In the genomic region with DNA sequence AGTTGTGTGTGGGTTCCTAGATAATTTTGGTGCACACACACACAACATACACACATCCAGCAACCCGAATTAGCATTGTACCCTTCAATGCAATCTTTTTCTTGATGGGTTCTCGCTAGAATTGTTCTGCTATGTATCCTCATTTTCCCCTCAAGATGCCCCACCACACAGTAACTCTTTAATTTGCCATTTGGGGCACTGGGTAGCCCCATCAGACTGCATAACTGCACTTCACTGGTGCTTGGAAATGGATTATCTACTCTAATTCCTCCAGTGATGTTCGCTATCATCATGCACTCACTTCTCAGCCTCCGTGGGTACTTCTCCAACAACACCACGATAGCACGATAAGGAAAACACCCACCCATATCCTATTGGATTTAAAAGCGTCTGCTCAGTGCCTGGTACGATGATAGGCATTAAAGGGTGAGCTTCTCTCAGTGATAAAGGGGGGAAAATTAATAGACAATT, we compare ENCODE assay signal across 9 mouse cellular contexts. TPM values are rescaled to one million over a fixed set of nuclear protein-coding genes. Genes with fewer than 3 reads are reported as not detected.
DNase-seq lines count a peak whose midpoint lies in the region; ATAC-seq and TF ChIP-seq lines count a peak whose summit lies in the region.
"Had no signal": no experiment of that assay in that cellular context is flagged by ENCODE, and none has a peak within 500 bp of the region (broad histone marks: within the 10 kb centered on the region; RNA-seq: fewer than 3 reads in every experiment).

No protein-coding gene starts in this region.

- H3K4me3 ChIP-seq in kidney, embryonic 14.5 days (ENCODE audit: low read length): peak overlapping the region; percentile 61; the same call in 1 of the 2 replicates
- peak overlapping the region; percentile 99 for H3K4me3 ChIP-seq in cortical plate, adult 2 months (ENCODE audit: insufficient read depth, low read length)
- H3K4me3 ChIP-seq in hindbrain, embryonic 10.5 days: peak overlapping the region; percentile 66
- peak overlapping the region; percentile 62 for H3K4me3 ChIP-seq in midbrain, embryonic 15.5 days

- no peaks in the 10 kb centered on the region for H3K36me3 ChIP-seq in kidney, embryonic 14.5 days (ENCODE audit: control insufficient read depth, insufficient read depth, low read length)
- no peaks in the 10 kb centered on the region for H3K36me3 ChIP-seq in hindbrain, embryonic 10.5 days
- H3K36me3 ChIP-seq in midbrain, embryonic 15.5 days (replicated peaks): no peaks in the 10 kb centered on the region
- H3K36me3 ChIP-seq: G1E had no signal

- TF ChIP-seq CTCF in cortical plate, adult 2 months (IDR thresholded peaks at IDR 0.05; ENCODE audit: extremely low read depth, insufficient read depth, low read length): no peak

- H3K9me3 ChIP-seq in kidney, embryonic 14.5 days (ENCODE audit: control insufficient read depth, low read length): no peaks in the 10 kb centered on the region
- no peaks in the 10 kb centered on the region for H3K9me3 ChIP-seq in hindbrain, embryonic 10.5 days
- H3K9me3 ChIP-seq in midbrain, embryonic 15.5 days: no peaks in the 10 kb centered on the region

- H3K27ac ChIP-seq in kidney, embryonic 14.5 days (ENCODE audit: low read depth, low read length): no peak overlapping the region
- peak overlapping the region; percentile 66 for H3K27ac ChIP-seq in cortical plate, adult 2 months (ENCODE audit: insufficient read depth, low read length)
- H3K27ac ChIP-seq in hindbrain, embryonic 10.5 days: no peak overlapping the region
- H3K27ac ChIP-seq in midbrain, embryonic 15.5 days: peak overlapping the region; percentile 93

- peaks cover 3% of the 10 kb centered on the region; the same call in 1 of the 2 replicates for H3K4me1 ChIP-seq in kidney, embryonic 14.5 days (ENCODE audit: control insufficient read depth, insufficient read depth, low read length)
- no peaks in the 10 kb centered on the region for H3K4me1 ChIP-seq in cortical plate, adult 2 months (ENCODE audit: control insufficient read depth, insufficient read depth, low read length)
- H3K4me1 ChIP-seq in hindbrain, embryonic 10.5 days (replicated peaks): peaks cover 13% of the 10 kb centered on the region
- H3K4me1 ChIP-seq in midbrain, embryonic 15.5 days: peaks cover 26% of the 10 kb centered on the region

- no peak for DNase-seq in kidney, postnatal 14 days
- DNase-seq in hindbrain, embryonic 10.5 days (ENCODE audit: low spot score): peak; percentile 7
- no peak for DNase-seq in spleen, postnatal 10 days (ENCODE audit: low spot score in 2 of 2)
- no peak for DNase-seq in T-cell, adult 2 months (ENCODE audit: low spot score)

- TF ChIP-seq POLR2A in cortical plate, adult 2 months (IDR thresholded peaks at IDR 0.05; ENCODE audit: extremely low read depth, insufficient read depth, low read length): no peak

- peak overlapping the region; percentile 94 for H3K4me2 ChIP-seq in kidney, embryonic 14.5 days (replicated peaks; ENCODE audit: low read depth, low read length)
- H3K4me2 ChIP-seq in midbrain, embryonic 15.5 days: peak overlapping the region; percentile 71

- ATAC-seq in kidney, embryonic 14.5 days (ENCODE audit: low FRiP score, low TSS enrichment): no peak
- ATAC-seq in midbrain, embryonic 15.5 days (replicated peaks): peak; percentile 3
- ATAC-seq in megakaryocyte-erythroid progenitor cell, adult 5-6 weeks (replicated peaks; ENCODE audit: low FRiP score, low TSS enrichment, poor library complexity, severe bottlenecking): no peak

- H3K27me3 ChIP-seq in kidney, embryonic 14.5 days (ENCODE audit: control insufficient read depth, insufficient read depth, low read length): 0 out of 2 replicates have a peak, but pooled peaks cover 8% of the 10 kb centered on the region
- peaks cover 38% of the 10 kb centered on the region for H3K27me3 ChIP-seq in hindbrain, embryonic 10.5 days (ENCODE audit: insufficient read depth, poor library complexity, severe bottlenecking)
- H3K27me3 ChIP-seq in midbrain, embryonic 15.5 days (replicated peaks): no peaks in the 10 kb centered on the region

- WGBS in kidney, embryonic 14.5 days: 29% methylated on average over 8 of the region's 8 CpGs
- 27% methylated on average over 8 of the region's 8 CpGs for WGBS in hindbrain, embryonic 10.5 days
- WGBS in midbrain, embryonic 15.5 days: 12% methylated on average over 8 of the region's 8 CpGs

- no peak overlapping the region for H3K9ac ChIP-seq in kidney, embryonic 14.5 days (ENCODE audit: low read depth, low read length)
- H3K9ac ChIP-seq in midbrain, embryonic 15.5 days: peak overlapping the region; percentile 95

RNA-seq across cellular contexts. Expression of gene Rims1, which starts 0.9 kb away (rescaled TPM):
- 0.60 and 0.93 TPM in 2 replicates for polyA plus RNA-seq in kidney, embryonic 14.5 days (2014; fragmentation: Nextera tagmentation; extraction: Ambion mirVana)
- 181 and 191 TPM in 2 replicates for polyA plus RNA-seq in cortical plate, adult 2 months (2012; rRNA removed)
- 0.95 and 2.6 TPM in 2 replicates for polyA plus RNA-seq in hindbrain, embryonic 10.5 days (2016; fragmentation: Nextera tagmentation; extraction: Ambion mirVana)
- polyA plus RNA-seq in midbrain, embryonic 15.5 days (2015; fragmentation: Nextera tagmentation; extraction: Ambion mirVana): 18.7 and 20.1 TPM in 2 replicates
- not detected in 2 replicates for total RNA-seq in megakaryocyte-erythroid progenitor cell, adult 5-6 weeks (2014; fragmentation: Nextera tagmentation)
- total RNA-seq in megakaryocyte-erythroid progenitor cell, adult 5-6 weeks (2017): not detected in 2 replicates
- polyA plus RNA-seq: G1E had no signal

Comparison
In these comparisons a context has a peak if more than half of its experiments do, and no peak if none do; other contexts are left out.
1. H3K27ac ChIP-seq: peak in cortical plate, adult 2 months (single experiment) and midbrain, embryonic 15.5 days (single experiment); none in kidney, embryonic 14.5 days (single experiment) and hindbrain, embryonic 10.5 days (single experiment).
2. Peak in every context shown above with its lines, with median percentiles within 50 percentile points of each other: H3K4me3 ChIP-seq.